Mouse (Mus musculus): Measurements from ENCODE around the gene Grin1. TPM values are rescaled to one million over a fixed set of nuclear protein-coding genes. Genes with fewer than 3 reads are reported as not detected.
A peak's percentile ranks its signal among the peaks of the same experiment; 100 is the strongest.

The Grin1 gene
- under 1 TPM; 0.47 to 0.63 TPM for total RNA-seq (2021)
- long read RNA-seq, experiment 1 = 0 reads
- long read RNA-seq, experiment 2 = 0 reads

GRCm38 (mm10) chr2:25318971-25319773, at the start of gene Grin1:
Gene Grin1, minus strand, starts transcription at chr2:25319187.
- peak; percentile 79 for DNase-seq

GRCm38 (mm10) chr2:25365091-25365761, 46.2 kb upstream of the Grin1 start, which contains the start of gene Uap1l1:
Gene Uap1l1, minus strand, starts transcription at chr2:25365682.
- peak; percentile 82 for DNase-seq

- DNase-seq = no peak
These were observed 45.7 kb upstream of the Grin1 start for GRCm38 (mm10) chr2:25364761-25365090.

- no peak for DNase-seq
These were observed 45.3 kb upstream of the Grin1 start for GRCm38 (mm10) chr2:25364313-25364712.

- DNase-seq = no peak
These were observed 44.6 kb upstream of the Grin1 start for GRCm38 (mm10) chr2:25363478-25364178.

- DNase-seq = no peak
These were observed 40.9 kb upstream of the Grin1 start for GRCm38 (mm10) chr2:25359848-25360247.

GRCm38 (mm10) chr2:25356208-25357079, 37.5 kb upstream of the Grin1 start, which contains the start of gene Dpp7:
Gene Dpp7, minus strand, starts transcription at chr2:25356359.
- peak; percentile 68 for DNase-seq

- DNase-seq = no peak
These were observed 36.6 kb upstream of the Grin1 start for GRCm38 (mm10) chr2:25355419-25356066.

GRCm38 (mm10) chr2:25354211-25354610, 35.2 kb upstream of the Grin1 start:
- no peak for DNase-seq

GRCm38 (mm10) chr2:25350701-25351100, 31.7 kb upstream of the Grin1 start:
- no peak for DNase-seq

GRCm38 (mm10) chr2:25349499-25349898, 30.5 kb upstream of the Grin1 start:
- no peak for DNase-seq

- no peak for DNase-seq
These were observed 29.2 kb upstream of the Grin1 start for GRCm38 (mm10) chr2:25348162-25348561.

- DNase-seq = no peak
These were observed 19.3 kb upstream of the Grin1 start for GRCm38 (mm10) chr2:25338303-25338702.

GRCm38 (mm10) chr2:25333569-25333968, 14.6 kb upstream of the Grin1 start:
- no peak for DNase-seq

- peak; percentile 99 for DNase-seq
These were observed 13.5 kb upstream of the Grin1 start, which contains the start of gene Man1b1 for GRCm38 (mm10) chr2:25332286-25333160. Gene Man1b1, plus strand, starts transcription at chr2:25332338.

GRCm38 (mm10) chr2:25331470-25331869, 12.5 kb upstream of the Grin1 start:
- DNase-seq = no peak

GRCm38 (mm10) chr2:25328440-25328839, 9.5 kb upstream of the Grin1 start:
- DNase-seq = no peak

- no peak for DNase-seq
These were observed 7.0 kb upstream of the Grin1 start for GRCm38 (mm10) chr2:25326036-25326435.

- DNase-seq = no peak
These were observed 1.1 kb upstream of the Grin1 start for GRCm38 (mm10) chr2:25320084-25320483.

Data from gastrocnemius, postnatal 10 days (tissue).